Mouse (Mus musculus) C2C12 (cell line): ENCODE measurements around the gene Fdxr.

ENCODE experiments used
- CTCF ChIP-seq: IDR thresholded peaks from one replicate; pipeline ENCODE4 v1.5.1; 2011; ENCODE audit not compliant: control insufficient read depth, insufficient read depth, insufficient read length
- USF1 ChIP-seq: IDR thresholded peaks from one replicate; pipeline ENCODE4 v1.6.1; 2011; ENCODE audit warnings: low read depth, mild to moderate bottlenecking, control low read depth, moderate library complexity

GRCm38 (mm10) chr11:115270148-115270861, 6.5 kb downstream of the Fdxr start:
- TF ChIP-seq USF1 (no peak), CTCF (peak; percentile 77)
